Mouse (Mus musculus) C2C12 (cell line): Measurements from ENCODE around the gene Myo1f. TPM values are rescaled to one million over a fixed set of nuclear protein-coding genes. Genes with fewer than 3 reads are reported as not detected.

Experiments
- H3K27me3 ChIP-seq: one replicate; pipeline ENCODE4 v1.6.1; 2011; ENCODE audit not compliant: control insufficient read depth, insufficient read depth, insufficient read length
- H3K36me3 ChIP-seq: one replicate; pipeline ENCODE4 v1.6.1; 2011; ENCODE audit not compliant: control insufficient read depth, insufficient read depth
- H3K4me3 ChIP-seq: one replicate; pipeline ENCODE4 v1.5.1; 2011; ENCODE audit warnings: mild to moderate bottlenecking, control low read depth; ENCODE audit not compliant: poor library complexity, insufficient read depth, severe bottlenecking
- H3K79me2 ChIP-seq: one replicate; pipeline ENCODE4 v1.6.1; 2011; ENCODE audit not compliant: control insufficient read depth, insufficient read depth
- H3K79me3 ChIP-seq: one replicate; pipeline ENCODE4 v1.6.1; 2011; ENCODE audit warnings: low read depth, control low read depth
- H3ac ChIP-seq: one replicate; pipeline ENCODE3; 2011; ENCODE audit warnings: low read depth; ENCODE audit not compliant: control insufficient read depth, insufficient read length
- CEBPB ChIP-seq: IDR thresholded peaks from one replicate; pipeline ENCODE4 v1.6.1; 2011; ENCODE audit warnings: low read depth, mild to moderate bottlenecking, control low read depth, moderate library complexity
- CTCF ChIP-seq: IDR thresholded peaks from one replicate; pipeline ENCODE4 v1.5.1; 2011; ENCODE audit not compliant: control insufficient read depth, insufficient read depth, insufficient read length
- FOSL1 ChIP-seq: IDR thresholded peaks from one replicate; pipeline ENCODE4 v1.8.0; 2011; ENCODE audit warnings: mild to moderate bottlenecking, low read length; ENCODE audit not compliant: poor library complexity, insufficient read depth, severe bottlenecking
- MAX ChIP-seq: IDR thresholded peaks from one replicate; pipeline ENCODE4 v1.6.1; 2011; ENCODE audit warnings: mild to moderate bottlenecking, control low read depth
- MYOD1 ChIP-seq: IDR thresholded peaks from one replicate; pipeline ENCODE4 v1.6.1; 2011; ENCODE audit warnings: low read depth; ENCODE audit not compliant: control insufficient read depth, insufficient read length
- MYOG ChIP-seq: IDR thresholded peaks from one replicate; pipeline ENCODE4 v1.6.1; 2011; ENCODE audit not compliant: control insufficient read depth, insufficient read length; ENCODE audit errors: extremely low read depth
- USF1 ChIP-seq: IDR thresholded peaks from one replicate; pipeline ENCODE4 v1.6.1; 2011; ENCODE audit warnings: low read depth, mild to moderate bottlenecking, control low read depth, moderate library complexity
- polyA plus RNA-seq: library from polyadenylated mRNA; unstranded; fragments of >200 nt; fragmentation: generic; extraction: Trizol; gene quantifications from one replicate; pipeline ENCODE4 v1.2.1, GENCODE M21; 2012; ENCODE audit warnings: missing spikeins

Myo1f gene
- polyA plus RNA-seq, 1 experiment, result not detected

DNA sequence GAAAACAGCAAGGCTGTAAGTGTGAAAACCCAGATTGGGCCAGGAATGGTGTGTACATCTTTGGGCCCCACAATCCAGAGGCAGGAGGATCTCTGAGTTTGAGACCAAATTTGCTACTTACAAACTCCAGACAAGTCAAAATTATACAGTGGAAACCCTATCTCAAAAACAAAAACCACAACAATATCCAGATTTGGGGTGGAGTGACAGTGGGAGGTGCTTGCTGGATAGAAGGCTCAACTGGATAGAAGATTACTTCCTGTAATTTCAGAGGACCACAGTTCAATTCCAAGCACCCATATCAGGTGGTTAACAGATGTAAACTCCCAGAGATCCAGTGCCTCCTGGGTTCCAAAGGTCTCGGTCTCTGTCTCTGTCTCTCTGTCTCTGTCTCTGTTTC lies 971 bp upstream of the Myo1f start:
- no peak for TF ChIP-seq CEBPB
- no peak for TF ChIP-seq MYOG
- no peak for TF ChIP-seq MYOD1
- no peak for TF ChIP-seq USF1
- TF ChIP-seq CTCF, result no peak
- TF ChIP-seq FOSL1, result no peak
- no peak for TF ChIP-seq MAX
- Histone ChIP-seq H3K27me3 (peaks cover 6% of the 10 kb centered on the region), H3K79me3 (no peaks in the 10 kb centered on the region), H3K79me2 (no peaks in the 10 kb centered on the region), H3ac (no peak overlapping the region), H3K4me3 (no peak overlapping the region), H3K36me3 (no peaks in the 10 kb centered on the region)

GRCm38 (mm10) chr17:33557922-33558321 lies 2.4 kb downstream of the Myo1f start:
- TF ChIP-seq FOSL1 (no peak), MYOG (no peak), MAX (no peak), CTCF (no peak), CEBPB (no peak), MYOD1 (no peak), USF1 (no peak)
- peaks cover 6% of the 10 kb centered on the region for H3K27me3 ChIP-seq
- H3K79me3 ChIP-seq, result no peaks in the 10 kb centered on the region
- no peak overlapping the region for H3K4me3 ChIP-seq
- H3K79me2 ChIP-seq, result no peaks in the 10 kb centered on the region
- H3ac ChIP-seq, result no peak overlapping the region
- no peaks in the 10 kb centered on the region for H3K36me3 ChIP-seq

- no peaks in the 10 kb centered on the region for H3K79me2 ChIP-seq
- H3K27me3 ChIP-seq, result no peaks in the 10 kb centered on the region
- no peaks in the 10 kb centered on the region for H3K36me3 ChIP-seq
- H3K4me3 ChIP-seq, result no peak overlapping the region
- no peaks in the 10 kb centered on the region for H3K79me3 ChIP-seq
- H3ac ChIP-seq, result no peak overlapping the region
- TF ChIP-seq FOSL1 (no peak), CEBPB (peak; percentile 63)
Observed at GRCm38 (mm10) chr17:33563527-33564076, 8.1 kb downstream of the Myo1f start.

DNA sequence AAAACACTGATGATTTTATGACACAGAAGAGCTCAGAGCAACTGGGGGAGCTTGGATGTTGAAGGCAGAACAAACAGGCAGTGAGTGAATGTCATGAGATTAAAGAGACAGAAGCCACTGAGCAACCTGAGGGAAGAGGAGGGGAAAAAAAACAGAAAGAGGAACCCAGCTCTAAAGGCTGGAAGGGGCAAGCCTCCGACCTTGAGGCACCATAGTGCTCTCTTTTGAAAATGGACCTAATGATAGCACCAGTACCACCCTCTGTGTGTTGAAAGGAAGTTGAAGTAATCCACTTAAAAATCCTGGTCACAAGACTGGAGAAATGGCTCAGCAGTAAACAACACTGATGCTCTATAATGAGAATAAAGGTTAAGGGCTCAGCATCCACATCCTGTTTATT lies 9.1 kb downstream of the Myo1f start:
- no peak overlapping the region for H3ac ChIP-seq
- no peaks in the 10 kb centered on the region for H3K36me3 ChIP-seq
- H3K79me2 ChIP-seq, result no peaks in the 10 kb centered on the region
- TF ChIP-seq USF1, result no peak
- TF ChIP-seq CEBPB, result no peak
- no peak for TF ChIP-seq MYOG
- no peak for TF ChIP-seq MAX
- no peak for TF ChIP-seq FOSL1
- no peak for TF ChIP-seq CTCF
- TF ChIP-seq MYOD1, result no peak
- H3K79me3 ChIP-seq, result no peaks in the 10 kb centered on the region
- H3K27me3 ChIP-seq, result no peaks in the 10 kb centered on the region
- H3K4me3 ChIP-seq, result no peak overlapping the region

DNA sequence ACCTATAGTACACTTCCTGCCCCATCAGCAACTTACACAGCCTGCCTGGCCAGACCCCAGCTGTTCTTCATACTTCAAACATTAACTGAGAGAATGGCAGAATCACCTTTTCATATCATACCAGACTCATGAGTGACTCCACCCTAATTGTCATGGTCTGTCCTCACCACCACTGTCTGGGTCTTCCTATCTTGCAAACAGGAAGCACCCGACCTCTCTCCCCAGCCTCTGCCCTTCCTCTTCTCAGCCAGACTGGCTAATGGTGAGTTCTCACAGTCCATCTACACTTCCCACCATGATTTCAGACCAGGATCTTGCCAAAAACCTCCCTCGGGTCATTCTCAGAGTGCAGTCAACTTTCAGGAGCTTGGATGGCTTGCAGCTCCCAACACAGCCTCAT lies 10.7 kb downstream of the Myo1f start:
- no peaks in the 10 kb centered on the region for H3K79me2 ChIP-seq
- no peak overlapping the region for H3K4me3 ChIP-seq
- H3ac ChIP-seq, result no peak overlapping the region
- no peaks in the 10 kb centered on the region for H3K27me3 ChIP-seq
- H3K79me3 ChIP-seq, result no peaks in the 10 kb centered on the region
- H3K36me3 ChIP-seq, result no peaks in the 10 kb centered on the region
- TF ChIP-seq CEBPB (no peak), FOSL1 (no peak), MYOG (no peak), CTCF (no peak), MAX (no peak), USF1 (no peak), MYOD1 (no peak)

- H3ac ChIP-seq, result no peak overlapping the region
- H3K79me3 ChIP-seq, result no peaks in the 10 kb centered on the region
- no peak overlapping the region for H3K4me3 ChIP-seq
- peaks cover 44% of the 10 kb centered on the region for H3K27me3 ChIP-seq
- no peaks in the 10 kb centered on the region for H3K79me2 ChIP-seq
- no peaks in the 10 kb centered on the region for H3K36me3 ChIP-seq
- TF ChIP-seq FOSL1, result no peak
- TF ChIP-seq CTCF, result no peak
- no peak for TF ChIP-seq MYOD1
- no peak for TF ChIP-seq USF1
- TF ChIP-seq MYOG, result no peak
- no peak for TF ChIP-seq CEBPB
- TF ChIP-seq MAX, result no peak
Observed at GRCm38 (mm10) chr17:33584061-33584460, 28.6 kb downstream of the Myo1f start.
